ENCODE assay signal across 10 mouse cellular contexts in genomic region chr14:76693351-76694317, GRCm38 (mm10).
DNase-seq lines count a peak whose midpoint lies in the region; ATAC-seq and TF ChIP-seq lines count a peak whose summit lies in the region.
"Had no signal": no experiment of that assay in that cellular context is flagged by ENCODE, and none has a peak within 500 bp of the region (broad histone marks: within the 10 kb centered on the region; RNA-seq: fewer than 3 reads in every experiment).

No protein-coding gene starts in this region.

- peak; percentile 82 for TF ChIP-seq EP300 in liver, postnatal 0 days (IDR thresholded peaks at IDR 0.05; ENCODE audit: low read depth)

- TF ChIP-seq CTCF in liver, postnatal 0 days (IDR thresholded peaks at IDR 0.05; ENCODE audit: low read depth), result no peak

- no peak overlapping the region for H3K4me2 ChIP-seq in liver, postnatal 0 days (ENCODE audit: low read depth, low read length)
- no peak overlapping the region for H3K4me2 ChIP-seq in forebrain, embryonic 11.5 days (ENCODE audit: low read depth, low read length, severe bottlenecking)
- H3K4me2 ChIP-seq: midbrain, embryonic 15.5 days had no signal

- DNase-seq in heart, adult 11 months, result peak; percentile 98
- no peak for DNase-seq in heart, postnatal 36 days
- DNase-seq in liver, postnatal 0 days, result no peak
- no peak for DNase-seq in spleen, postnatal 14 days (ENCODE audit: low spot score in 2 of 2)
- no peak for DNase-seq in forebrain, embryonic 11.5 days (ENCODE audit: low spot score)
- DNase-seq: cerebellum, postnatal 36 days had no signal

- H3K27me3 ChIP-seq in liver, postnatal 0 days (ENCODE audit: insufficient read depth, low read length), result no peaks in the 10 kb centered on the region
- H3K27me3 ChIP-seq in forebrain, embryonic 11.5 days (ENCODE audit: control insufficient read depth, insufficient read depth, low read length), result no peaks in the 10 kb centered on the region
- H3K27me3 ChIP-seq: midbrain, embryonic 15.5 days had no signal

- no peaks in the 10 kb centered on the region for H3K9me3 ChIP-seq in liver, postnatal 0 days (ENCODE audit: low read length)
- H3K9me3 ChIP-seq in forebrain, embryonic 11.5 days (ENCODE audit: control insufficient read depth, low read length), result no peaks in the 10 kb centered on the region
- H3K9me3 ChIP-seq: midbrain, embryonic 15.5 days had no signal

- intact Hi-C loops in heart, postnatal 36 days (cut with DNase I), result loop anchor here (5.0 kb wide), 2 partner anchors 71 to 124 kb away; no protein-coding TSS in a partner anchor

- 24% methylated on average over 15 of the region's 15 CpGs for WGBS in liver, postnatal 0 days (ENCODE audit: insufficient replicate concordance)
- WGBS in forebrain, embryonic 11.5 days, result 61% methylated on average over 15 of the region's 15 CpGs

- 0 out of 2 replicates have a peak overlapping the region, but pooled peaks have one; percentile 11 for H3K27ac ChIP-seq in liver, postnatal 0 days (ENCODE audit: low read depth)
- no peak overlapping the region for H3K27ac ChIP-seq in forebrain, embryonic 11.5 days (ENCODE audit: low read depth, low read length)
- H3K27ac ChIP-seq: midbrain, embryonic 15.5 days had no signal

- no peak overlapping the region for H3K4me3 ChIP-seq in liver, postnatal 0 days (ENCODE audit: low read depth, low read length)
- no peak overlapping the region for H3K4me3 ChIP-seq in forebrain, embryonic 11.5 days (ENCODE audit: low read depth, low read length)
- H3K4me3 ChIP-seq: midbrain, embryonic 15.5 days had no signal

- peak; percentile 76 for ATAC-seq in common myeloid progenitor, adult 5-6 weeks (replicated peaks; ENCODE audit: low read depth, poor library complexity, severe bottlenecking)
- ATAC-seq in hematopoietic stem cell, adult 5-6 weeks (replicated peaks in 1 of 2; ENCODE audit: insufficient read depth in 1 of 2, low FRiP score in 2 of 2, low TSS enrichment in 1 of 2, low read depth in 1 of 2, poor library complexity in 2 of 2, severe bottlenecking in 2 of 2), result peak; percentile 80 to 82
- peak; percentile 57 for ATAC-seq in liver, postnatal 0 days
- no peak for ATAC-seq in forebrain, embryonic 11.5 days (replicated peaks; ENCODE audit: low FRiP score)
- no peak for ATAC-seq in frontal cortex, adult (ENCODE audit: low TSS enrichment)
- ATAC-seq: midbrain, embryonic 15.5 days had no signal

- H3K9ac ChIP-seq in liver, postnatal 0 days (replicated peaks), result 0 out of 2 replicates have a peak overlapping the region, but pooled peaks have one; percentile 1
- no peak overlapping the region for H3K9ac ChIP-seq in forebrain, embryonic 11.5 days (ENCODE audit: low read length)
- H3K9ac ChIP-seq: midbrain, embryonic 15.5 days had no signal

- H3K36me3 ChIP-seq in liver, postnatal 0 days (replicated peaks; ENCODE audit: insufficient read depth, low read length), result no peaks in the 10 kb centered on the region
- H3K36me3 ChIP-seq in forebrain, embryonic 11.5 days (ENCODE audit: control insufficient read depth, insufficient read depth, low read length), result no peaks in the 10 kb centered on the region
- H3K36me3 ChIP-seq: midbrain, embryonic 15.5 days had no signal

- peaks cover 33% of the 10 kb centered on the region for H3K4me1 ChIP-seq in liver, postnatal 0 days (ENCODE audit: insufficient read depth)
- 0 out of 2 replicates have a peak, but pooled peaks cover 5% of the 10 kb centered on the region for H3K4me1 ChIP-seq in forebrain, embryonic 11.5 days (replicated peaks; ENCODE audit: control insufficient read depth, insufficient read depth, low read length)

Comparison
In these comparisons a context has a peak if more than half of its experiments do, and no peak if none do; other contexts are left out.
1. ATAC-seq: peak in common myeloid progenitor, adult 5-6 weeks (single experiment), hematopoietic stem cell, adult 5-6 weeks (2 of 2) and liver, postnatal 0 days (single experiment); none in forebrain, embryonic 11.5 days (single experiment) and frontal cortex, adult (single experiment).